Mouse (Mus musculus): ENCODE results near the gene Mybpc3.

- TF ChIP-seq CTCF (IDR thresholded peaks at IDR 0.05) (no peak), EP300 (IDR thresholded peaks at IDR 0.05) (no peak)
These were observed 40.0 kb upstream of the Mybpc3 start for GRCm38 (mm10) chr2:91077957-91078313.

Data from lung, postnatal 0 days (tissue).